Mouse (Mus musculus) brain, adult 2 months (tissue): Measurements from ENCODE around the gene Pabpc4.
"Not testable (repeated sequence)": the region's sequence is repeated elsewhere in the genome, so short reads cannot be mapped to it uniquely, and the experiment has no call there.

Source experiments
- DNase-seq: peaks from one replicate; pipeline ENCODE4 v3.0.0; 2011; ENCODE audit warnings: low read depth, low spot score

The Pabpc4 gene

GRCm38 (mm10) chr4:123247147-123247880 lies 14.8 kb upstream of the Pabpc4 start:
- DNase-seq, result no peak

DNA sequence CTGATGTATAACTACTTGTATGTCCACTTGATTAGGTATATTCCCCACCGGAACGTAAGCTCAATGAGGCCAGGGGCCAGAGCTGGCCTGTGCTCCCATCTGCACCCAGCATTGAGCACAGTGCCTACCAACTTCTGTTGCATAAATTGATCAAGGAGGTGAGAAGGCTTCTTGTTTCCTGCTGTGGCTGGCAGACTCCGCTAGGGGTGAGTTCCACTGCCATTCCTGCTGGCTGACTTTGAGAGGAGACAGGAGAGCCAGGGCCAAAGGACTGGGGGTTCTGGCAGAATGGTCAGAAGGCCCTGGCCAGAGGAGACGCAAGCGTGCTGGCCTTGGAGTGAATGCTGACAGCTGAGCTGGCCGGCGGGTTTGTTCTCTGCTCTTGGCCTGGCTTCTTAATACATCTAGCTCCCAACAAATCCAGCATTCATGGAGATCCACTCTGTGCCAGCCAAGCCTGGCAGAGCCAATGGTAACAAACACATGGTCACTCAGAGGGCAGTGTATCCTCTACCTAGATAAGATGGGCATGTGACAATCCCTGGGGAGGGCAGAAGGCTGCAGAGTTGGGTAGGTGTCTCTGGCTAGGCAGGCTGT lies 13.1 kb upstream of the Pabpc4 start:
- DNase-seq, result peak; percentile 94

DNA sequence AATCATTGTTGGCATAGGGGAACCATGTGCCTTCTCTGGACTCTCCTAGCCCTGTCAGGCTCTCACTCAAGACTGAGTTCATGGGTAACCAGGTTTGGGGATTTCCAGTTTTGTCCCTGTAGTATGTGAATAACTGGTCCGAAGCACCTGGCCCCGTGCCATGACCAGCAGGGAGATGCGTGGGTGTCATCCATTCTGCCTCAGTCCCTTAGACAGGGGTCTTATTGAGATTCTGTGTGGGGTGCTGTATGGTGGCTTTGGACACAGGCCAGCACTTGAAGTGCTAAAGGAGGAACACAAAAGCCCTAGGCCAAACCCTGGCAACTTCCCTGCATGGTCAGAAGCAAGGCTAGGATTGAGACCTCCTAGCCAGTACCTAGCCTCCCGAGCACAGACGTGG lies 9.9 kb upstream of the Pabpc4 start:
- DNase-seq, result no peak

- DNase-seq, result peak; percentile 72
Measured at GRCm38 (mm10) chr4:123254617-123255016, 7.5 kb upstream of the Pabpc4 start.

DNA sequence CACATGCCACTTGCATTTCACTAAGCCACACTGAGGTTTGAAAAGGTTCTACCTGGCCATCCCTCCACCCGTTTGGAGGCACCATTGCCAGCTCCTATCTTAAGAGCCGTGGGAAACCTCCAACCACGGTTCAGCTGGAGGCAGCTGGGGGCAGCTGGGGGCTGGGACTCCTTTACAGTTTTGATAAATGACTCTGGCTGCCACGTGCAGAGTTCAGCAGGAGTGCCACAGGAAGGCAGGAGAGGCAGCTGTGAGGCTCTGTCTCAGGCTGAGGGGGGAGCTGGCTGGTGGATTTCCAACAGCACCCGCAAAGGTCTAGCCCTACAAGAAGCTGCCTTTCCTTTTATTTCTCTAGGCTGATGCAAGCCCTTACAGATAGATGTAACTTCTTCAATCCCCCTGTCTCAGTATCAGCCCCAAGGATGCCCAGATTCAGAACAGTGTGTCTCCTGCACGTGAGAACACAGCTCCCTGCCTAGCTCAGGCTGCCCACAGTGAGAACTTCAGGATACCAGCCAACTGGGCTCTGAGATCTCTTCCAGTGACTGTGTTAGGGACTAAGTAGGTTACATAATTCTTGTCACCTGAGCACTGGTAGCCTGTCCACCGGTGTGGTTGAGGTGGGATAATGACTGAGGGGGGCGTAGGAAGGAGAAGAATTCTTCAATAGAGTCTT lies 1.9 kb upstream of the Pabpc4 start:
- DNase-seq, result no peak

DNA sequence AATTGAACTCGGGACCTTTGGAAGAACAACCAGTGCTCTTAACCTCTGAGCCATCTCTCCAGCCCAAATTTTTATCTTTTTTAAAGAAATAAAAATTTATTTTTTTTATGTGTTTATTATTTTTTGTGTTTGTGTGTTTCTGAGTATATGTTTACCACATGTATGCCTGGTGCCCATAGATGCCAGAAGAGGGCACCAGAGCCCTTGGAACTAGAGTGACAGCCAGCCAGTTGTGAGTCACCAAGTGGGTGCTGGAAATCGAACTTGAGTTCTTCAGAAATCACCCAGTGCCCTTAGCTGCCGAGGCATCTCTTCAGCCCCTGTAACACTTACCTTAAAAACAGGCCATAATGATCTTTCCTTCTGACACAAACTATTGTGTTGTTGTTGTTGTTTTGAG lies 8.9 kb downstream of the Pabpc4 start:
- no peak for DNase-seq

- DNase-seq, result no peak
Measured at GRCm38 (mm10) chr4:123280117-123280516, 18.0 kb downstream of the Pabpc4 start.

DNA sequence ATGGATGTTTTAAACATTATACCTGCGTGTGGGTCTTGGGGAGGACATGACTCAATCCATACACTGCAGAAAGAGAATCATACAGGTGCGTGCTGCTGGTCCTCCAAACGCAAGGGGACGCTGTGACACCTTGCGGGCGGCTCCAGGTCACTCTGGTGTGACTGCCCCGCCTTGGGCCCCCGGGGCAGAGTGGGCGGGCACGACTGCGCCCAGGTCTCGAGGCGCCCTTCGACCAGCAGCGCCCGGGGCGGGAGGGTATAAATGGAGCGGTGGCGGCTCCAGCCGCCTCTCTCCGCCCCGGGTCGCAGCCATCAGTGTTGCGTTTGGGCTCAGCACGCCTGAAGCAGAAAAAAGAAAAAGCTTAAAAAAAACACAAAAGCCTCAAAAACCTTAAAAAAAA lies 20.3 kb downstream of the Pabpc4 start:
- DNase-seq, result peak; percentile 92

- not testable (repeated sequence) for DNase-seq
Measured at GRCm38 (mm10) chr4:123282915-123283674, 20.9 kb downstream of the Pabpc4 start.

DNA sequence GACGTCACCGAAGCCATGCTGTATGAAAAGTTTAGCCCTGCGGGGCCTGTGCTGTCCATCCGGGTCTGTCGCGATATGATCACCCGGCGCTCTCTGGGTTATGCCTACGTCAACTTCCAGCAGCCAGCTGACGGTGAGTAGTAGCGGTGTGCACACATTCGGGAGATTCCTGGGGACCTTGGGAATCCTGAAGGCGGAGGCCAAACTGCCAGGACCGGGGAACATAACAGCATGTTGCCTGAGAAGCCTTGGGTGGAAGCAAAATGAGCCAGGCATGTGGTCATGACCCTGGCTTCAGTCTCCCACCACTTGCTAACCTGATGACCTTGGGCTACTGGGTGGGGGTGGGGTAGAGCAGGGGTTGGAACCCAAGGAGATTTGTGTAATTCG lies 21.5 kb downstream of the Pabpc4 start:
- not testable (repeated sequence) for DNase-seq

- no peak for DNase-seq
Measured at GRCm38 (mm10) chr4:123284731-123285624, 22.8 kb downstream of the Pabpc4 start.

- no peak for DNase-seq
Measured at GRCm38 (mm10) chr4:123286790-123287189, 24.6 kb downstream of the Pabpc4 start.

DNA sequence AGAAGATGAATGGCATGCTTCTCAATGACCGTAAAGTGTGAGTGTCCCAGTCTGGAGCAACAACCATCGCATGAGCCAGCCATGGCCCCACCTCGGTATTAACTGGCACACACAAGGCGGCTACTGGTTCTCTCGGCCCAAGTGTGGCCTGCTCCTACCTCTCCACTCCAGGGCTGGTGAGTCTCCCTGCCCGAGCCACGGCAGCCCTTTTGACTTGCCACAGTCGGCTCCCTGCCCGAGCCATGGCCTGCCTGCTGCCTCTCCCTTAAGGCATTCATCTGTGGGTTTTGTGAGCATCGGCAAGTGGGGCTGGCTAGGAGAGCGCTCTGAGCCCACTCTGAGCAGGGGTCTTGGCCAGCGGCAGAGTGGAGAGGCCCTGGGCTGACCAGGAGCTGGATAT lies 26.9 kb downstream of the Pabpc4 start:
- no peak for DNase-seq

DNA sequence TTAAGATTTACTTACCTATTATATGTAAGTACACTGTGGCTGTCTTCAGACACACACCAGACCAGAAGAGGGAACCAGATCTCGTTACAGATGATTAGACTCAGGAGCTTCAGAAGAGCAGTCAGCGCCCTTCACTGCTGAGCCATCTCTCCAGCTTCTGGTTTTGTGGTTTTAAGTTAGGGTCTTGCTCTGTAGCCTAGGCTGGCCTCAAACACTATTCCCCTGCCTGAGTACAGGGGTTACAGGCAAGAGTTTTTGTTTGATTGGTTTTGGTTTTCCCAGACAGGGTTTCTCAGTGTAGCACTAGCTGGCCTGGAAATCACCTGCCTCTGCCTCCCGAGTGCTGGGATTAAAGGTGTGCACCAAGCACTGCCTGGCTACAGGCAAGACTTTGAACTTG lies 30.2 kb downstream of the Pabpc4 start:
- no peak for DNase-seq

- no peak for DNase-seq
Measured at GRCm38 (mm10) chr4:123292989-123293388, 30.8 kb downstream of the Pabpc4 start.

DNA sequence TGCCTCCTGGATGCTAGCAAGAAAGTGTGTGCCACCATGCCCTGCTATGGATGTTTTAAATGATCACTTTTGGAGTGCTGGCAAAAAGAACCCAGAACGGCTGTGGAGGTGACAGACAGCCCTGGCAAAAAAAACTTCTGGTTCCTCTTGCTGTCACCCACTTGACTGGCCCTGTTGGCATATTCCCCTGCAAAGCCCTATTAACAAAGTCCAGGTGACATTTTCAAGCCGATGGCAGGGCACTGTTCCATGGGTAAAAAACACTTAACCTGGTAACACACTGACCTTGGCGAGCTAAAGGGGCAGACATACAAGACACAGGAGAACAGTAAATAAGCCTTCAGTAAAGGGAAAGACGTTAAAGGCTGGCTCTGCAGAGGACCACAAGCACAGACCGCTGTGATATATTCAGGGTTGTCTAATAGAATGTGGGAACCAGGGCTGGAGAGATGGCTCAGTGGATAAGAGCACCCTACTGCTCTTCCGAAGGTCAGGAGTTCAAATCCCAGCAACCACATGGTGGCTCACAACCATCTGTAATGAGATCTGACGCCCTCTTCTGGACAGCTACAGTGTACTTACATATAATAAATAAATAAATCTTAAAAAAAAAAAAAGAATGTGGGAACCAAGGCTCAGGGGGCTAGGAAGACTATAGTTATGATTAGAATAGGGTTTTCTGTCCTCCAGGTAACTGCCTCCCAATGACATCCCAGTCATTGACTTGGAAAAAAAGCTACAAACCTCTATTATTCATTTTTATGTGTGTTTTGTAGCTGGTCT lies 31.7 kb downstream of the Pabpc4 start:
- DNase-seq, result no peak

- DNase-seq, result not testable (repeated sequence)
Measured at GRCm38 (mm10) chr4:123295026-123295425, 32.9 kb downstream of the Pabpc4 start.

GRCm38 (mm10) chr4:123295516-123296147 lies 33.5 kb downstream of the Pabpc4 start:
- DNase-seq, result no peak

GRCm38 (mm10) chr4:123296148-123296534 lies 34.0 kb downstream of the Pabpc4 start:
- no peak for DNase-seq
